Mouse (Mus musculus) right cerebral cortex, postnatal 4 days (tissue): ENCODE data around the gene Necap2.
A peak's percentile ranks its signal among the peaks of the same experiment; 100 is the strongest.

Source experiments
- DNase-seq: peaks from one replicate; pipeline ENCODE4 v3.0.0-alpha.2; 2022

Necap2 gene

DNA sequence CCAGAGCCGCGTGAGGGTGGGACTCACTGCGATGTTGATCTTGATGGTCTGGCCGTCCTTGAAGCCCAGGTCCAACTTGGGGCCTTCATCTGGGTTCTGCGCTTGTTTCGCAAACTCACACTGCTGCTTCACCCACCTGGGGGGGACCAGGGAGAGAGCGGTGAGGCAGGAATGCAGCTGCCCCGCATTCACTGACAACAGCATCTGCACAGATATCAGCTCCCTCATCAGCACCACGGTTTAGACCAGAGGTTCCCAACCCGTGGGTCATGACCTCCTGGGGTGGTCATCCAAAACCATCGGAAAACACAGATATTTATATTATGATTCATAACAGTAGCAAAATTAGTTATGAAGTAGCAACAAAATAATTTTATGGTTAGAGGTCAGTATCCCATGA, 5.7 kb downstream of the Necap2 start:
- DNase-seq = no peak

DNA sequence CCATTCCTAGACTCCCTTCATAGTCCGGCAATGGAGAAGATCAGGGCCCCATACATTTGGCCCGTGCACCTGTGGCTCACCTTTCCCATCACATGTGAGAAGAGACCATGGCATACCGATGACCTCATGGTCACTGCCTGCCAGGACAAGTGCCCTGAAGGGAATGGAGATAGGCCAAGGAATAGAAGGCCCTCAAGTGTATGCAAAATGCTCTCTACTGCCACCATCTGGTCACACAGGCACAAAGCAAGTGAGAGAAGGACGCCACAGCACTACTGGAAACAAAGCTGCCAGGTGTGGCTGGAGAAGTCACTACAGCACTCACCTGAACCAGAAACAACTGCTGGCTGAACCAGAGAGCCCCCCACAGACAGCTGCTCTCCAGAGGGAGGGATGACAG, 8.4 kb downstream of the Necap2 start:
- DNase-seq = peak; percentile 53

- DNase-seq = no peak
These were observed 9.5 kb downstream of the Necap2 start for GRCm38 (mm10) chr4:141068655-141069054.

GRCm38 (mm10) chr4:141067516-141068046, 10.6 kb downstream of the Necap2 start:
- DNase-seq = no peak

- no peak for DNase-seq
These were observed 11.2 kb downstream of the Necap2 start for GRCm38 (mm10) chr4:141066709-141067515.

GRCm38 (mm10) chr4:141065123-141065522, 13.0 kb downstream of the Necap2 start:
- peak; percentile 82 for DNase-seq

DNA sequence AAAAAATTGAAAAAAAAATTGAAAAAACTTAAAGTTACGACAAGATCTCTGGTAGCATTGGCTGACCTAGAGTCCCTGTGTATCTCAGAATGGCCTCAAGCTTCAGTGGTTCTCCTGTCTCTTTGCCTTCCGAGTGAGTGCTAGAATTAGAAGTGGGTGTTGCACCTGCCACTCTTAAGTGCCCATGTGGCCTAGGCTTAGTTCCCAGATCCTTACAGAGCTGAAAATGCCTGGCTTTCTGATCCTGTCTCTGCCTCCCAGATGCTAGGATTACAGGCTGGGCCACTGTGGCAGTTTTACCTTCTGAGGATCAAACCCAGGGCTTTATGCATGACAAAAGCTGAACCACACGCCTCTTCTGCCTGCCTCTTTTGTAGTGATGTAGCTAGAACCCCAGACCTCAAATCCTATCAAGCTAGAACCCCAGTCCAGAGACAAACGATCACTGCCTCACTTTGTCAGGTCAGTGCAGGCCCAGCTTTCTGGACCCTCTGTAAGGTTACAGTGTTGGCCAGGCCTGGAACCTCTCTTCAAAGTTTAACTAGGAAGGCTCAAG, 14.0 kb downstream of the Necap2 start:
- DNase-seq = no peak

DNA sequence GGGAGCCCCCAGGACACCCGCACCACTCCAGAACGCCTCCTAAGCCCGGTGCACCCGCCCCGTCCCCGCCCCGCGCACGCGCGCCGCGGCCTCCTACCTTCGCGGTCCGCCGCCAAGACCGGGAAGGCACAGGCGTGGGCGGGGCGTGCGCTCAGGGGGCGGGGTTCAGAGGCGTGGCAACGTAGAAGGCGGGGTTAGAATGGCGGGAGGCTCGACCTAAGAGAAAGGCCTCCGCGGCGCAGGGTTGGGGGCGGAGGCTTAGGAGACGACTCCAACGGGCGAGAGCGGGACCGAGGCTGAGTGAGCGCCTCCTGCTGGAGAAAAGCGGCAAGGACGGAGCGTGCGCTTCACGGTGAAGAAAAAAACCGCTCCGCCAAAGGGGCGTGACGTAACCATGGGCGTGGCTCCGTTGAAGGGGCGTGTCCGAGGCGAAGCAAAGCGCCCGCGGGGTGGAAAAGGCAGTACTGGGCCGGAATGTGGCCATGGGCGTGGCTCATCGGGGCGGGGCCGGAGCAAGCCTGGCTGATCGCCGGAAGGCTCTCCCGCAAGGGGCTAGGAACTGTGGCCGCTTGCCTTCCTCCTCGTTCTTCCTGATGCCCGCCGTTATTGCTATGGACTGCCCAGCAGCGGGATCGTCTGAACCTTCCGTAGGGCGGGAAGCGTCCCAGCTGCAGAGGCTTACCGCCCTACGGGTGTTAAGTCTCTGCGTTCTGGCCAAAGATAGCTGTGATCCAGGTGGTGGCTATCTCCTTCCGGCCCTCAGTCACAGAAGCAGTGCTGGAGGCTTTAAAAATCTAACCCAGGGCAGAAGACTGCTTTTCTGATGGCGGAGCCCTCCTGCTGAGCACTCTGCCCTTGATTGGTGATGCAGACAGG, 17.5 kb downstream of the Necap2 start, which contains the start of gene Crocc:
TSS of gene Crocc (minus strand) at position 125 of the 876 bp plus-strand sequence.
- peak; percentile 100 for DNase-seq

GRCm38 (mm10) chr4:141059616-141060425, 18.3 kb downstream of the Necap2 start:
- no peak for DNase-seq

GRCm38 (mm10) chr4:141058835-141059234, 19.3 kb downstream of the Necap2 start:
- DNase-seq = no peak

- no peak for DNase-seq
These were observed 21.2 kb downstream of the Necap2 start for GRCm38 (mm10) chr4:141056970-141057369.

DNA sequence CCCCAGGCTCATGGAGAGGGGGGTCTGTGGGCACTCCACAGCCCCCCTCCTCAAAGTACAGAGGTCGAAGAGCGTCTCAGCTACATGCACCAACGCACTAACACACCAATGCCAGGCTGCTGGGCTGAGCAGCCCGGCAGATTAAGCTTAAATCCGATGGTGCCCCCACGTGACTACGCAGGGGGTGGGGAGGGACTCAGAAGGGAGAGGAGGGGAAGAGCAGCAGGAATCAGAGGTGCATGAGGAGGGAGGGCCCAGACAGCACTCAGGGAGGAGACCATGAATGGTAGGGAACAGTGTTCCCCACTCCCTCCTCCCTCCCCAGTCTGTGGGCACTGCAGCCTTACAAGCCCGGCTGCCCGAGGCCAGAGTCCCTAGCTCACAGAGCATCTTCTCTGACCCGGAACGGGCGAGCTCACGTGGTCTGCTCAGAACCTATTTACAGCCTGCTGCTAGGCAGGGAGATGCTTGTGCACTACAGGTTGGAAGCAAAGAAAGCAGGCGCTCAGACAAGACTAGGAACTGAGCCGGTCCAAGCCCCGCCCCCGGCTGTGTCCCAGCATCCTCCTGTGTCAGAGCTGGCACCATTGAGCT, 24.5 kb downstream of the Necap2 start:
- peak; percentile 58 for DNase-seq

DNA sequence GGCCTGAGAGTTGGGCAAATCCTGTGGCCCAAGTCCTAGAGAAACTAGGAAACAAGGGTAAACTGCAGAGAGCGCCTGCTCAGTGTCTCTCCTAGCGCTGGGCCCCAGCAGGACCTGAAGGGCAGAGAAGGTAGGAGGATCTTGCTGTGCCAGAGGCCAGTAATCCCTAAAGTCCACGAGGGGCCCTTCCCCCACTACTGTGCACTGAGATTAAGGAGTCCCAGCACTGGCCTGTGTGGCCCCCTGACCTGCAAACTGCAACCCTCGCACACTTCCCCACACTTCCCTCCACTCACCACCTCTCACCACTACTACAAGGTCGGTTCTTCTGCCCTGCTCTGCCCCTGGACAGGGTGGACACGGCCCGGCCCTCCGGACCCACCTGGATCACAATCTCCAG, 25.0 kb downstream of the Necap2 start:
- DNase-seq = no peak

- no peak for DNase-seq
These were observed 25.7 kb downstream of the Necap2 start for GRCm38 (mm10) chr4:141052442-141052841.

DNA sequence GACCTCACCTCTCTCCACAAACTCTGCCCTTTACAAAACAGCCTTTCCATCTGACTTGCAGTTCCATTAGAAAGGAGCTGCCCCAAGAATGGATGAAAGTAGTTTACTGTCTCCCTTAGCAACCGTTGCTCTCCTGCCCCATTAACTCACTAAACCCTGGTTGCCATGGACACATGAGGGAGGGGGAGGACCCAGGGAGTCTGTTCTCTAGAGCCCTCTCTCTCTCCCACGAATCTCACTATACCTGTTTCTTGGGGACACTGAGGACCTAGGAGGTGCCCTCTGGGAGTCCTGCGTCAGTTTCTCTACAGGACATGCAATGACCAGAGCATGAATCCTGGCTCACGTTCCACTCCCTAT, 28.7 kb downstream of the Necap2 start:
- peak; percentile 59 for DNase-seq

DNA sequence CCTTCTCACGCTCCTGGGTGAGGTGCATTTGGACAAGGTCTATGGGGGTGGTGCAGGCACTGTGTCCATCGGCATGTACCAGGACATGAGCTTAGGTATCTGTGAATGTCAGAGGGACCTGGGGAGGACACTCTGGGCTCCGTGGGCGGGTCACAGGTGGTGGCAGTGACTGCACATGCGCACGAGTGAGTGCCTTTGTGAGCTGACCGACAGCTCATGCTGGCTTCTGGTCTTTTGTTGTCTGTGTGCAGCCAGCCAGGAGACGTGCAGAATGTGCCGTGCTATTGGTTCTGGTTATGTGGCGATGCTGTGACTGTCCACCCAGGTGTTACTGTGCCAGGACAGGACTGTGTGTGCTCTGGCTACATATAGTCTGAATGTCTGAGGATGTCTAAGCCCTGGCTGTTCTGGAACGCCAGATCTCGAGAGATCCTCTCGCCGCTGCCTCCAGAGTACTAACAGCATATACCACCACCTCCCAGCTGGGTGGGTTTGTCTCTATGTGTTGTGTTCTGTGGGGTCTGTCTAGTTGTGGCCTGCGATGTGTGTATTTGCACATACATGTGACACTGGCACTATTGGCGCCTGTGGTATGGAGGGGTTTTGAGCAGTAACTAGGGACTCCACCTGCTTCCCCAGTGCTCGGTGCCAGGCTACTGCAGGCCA, 29.2 kb downstream of the Necap2 start:
- no peak for DNase-seq

DNA sequence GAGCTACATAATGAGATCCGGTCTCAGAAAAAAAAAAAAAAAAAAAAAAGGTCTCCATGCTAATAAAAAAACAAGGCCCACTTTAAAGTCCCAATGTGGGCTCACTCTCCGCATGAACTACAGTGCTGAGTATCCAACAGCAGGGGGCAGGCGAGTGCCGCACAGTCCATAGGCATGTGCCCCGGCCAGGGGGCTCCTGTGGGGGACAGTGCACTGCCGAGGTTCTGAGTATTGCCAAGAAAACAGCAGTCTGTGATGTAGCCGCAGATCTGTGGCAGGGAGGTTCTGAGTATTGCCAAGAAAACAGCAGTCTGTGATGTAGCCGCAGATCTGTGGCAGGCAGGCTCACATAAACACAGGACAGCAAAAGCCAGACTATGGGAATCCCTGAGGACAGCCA, 33.3 kb downstream of the Necap2 start:
- DNase-seq = peak; percentile 79

- no peak for DNase-seq
These were observed 37.0 kb downstream of the Necap2 start for GRCm38 (mm10) chr4:141041117-141041516.

GRCm38 (mm10) chr4:141033606-141034549, 44.3 kb downstream of the Necap2 start:
- no peak for DNase-seq

- DNase-seq = peak; percentile 79
These were observed 46.4 kb downstream of the Necap2 start for GRCm38 (mm10) chr4:141031733-141032132.
